Mouse (Mus musculus): ENCODE data around the gene Hilpda.

DNA sequence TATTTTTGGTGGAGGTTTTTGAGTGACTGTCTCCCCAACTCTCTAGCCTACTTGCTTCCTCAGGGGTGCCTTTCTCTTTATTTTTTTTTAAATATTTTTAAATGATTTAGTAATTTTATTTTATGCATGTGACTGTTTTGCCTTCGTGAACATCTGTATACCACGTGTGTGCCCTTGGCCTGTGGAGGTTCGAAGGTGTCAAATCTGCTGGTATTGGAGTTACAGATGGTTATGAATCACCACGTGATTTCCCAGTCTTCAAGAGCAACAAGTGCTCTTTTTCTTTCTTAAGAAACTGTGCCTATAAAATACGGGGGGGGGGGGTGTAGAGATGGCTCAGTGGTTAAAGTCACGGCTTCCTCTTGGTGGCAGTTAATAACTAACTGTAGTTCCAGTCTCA is 49.3 kb downstream of the Hilpda start:
- TF ChIP-seq CTCF (IDR thresholded peaks at IDR 0.05; ENCODE audit: low read depth) (no peak), EP300 (IDR thresholded peaks at IDR 0.05; ENCODE audit: low read depth) (no peak)

Data from liver, postnatal 0 days (tissue).